Mouse (Mus musculus) adrenal gland (tissue): Measurements from ENCODE around the gene Scrn2.

Experiments
- intact Hi-C: fragments of 180-260 bp; cut with DNase I; formaldehyde crosslinking; loops from one replicate; pipeline ENCODE4 v1.15.1; 2025
- microRNA-seq, 2 experiments: library from miRNA; unstranded; fragments of <30 nt; microRNA quantifications; one replicate each; pipeline ENCODE4; 2019

The Scrn2 gene

DNA sequence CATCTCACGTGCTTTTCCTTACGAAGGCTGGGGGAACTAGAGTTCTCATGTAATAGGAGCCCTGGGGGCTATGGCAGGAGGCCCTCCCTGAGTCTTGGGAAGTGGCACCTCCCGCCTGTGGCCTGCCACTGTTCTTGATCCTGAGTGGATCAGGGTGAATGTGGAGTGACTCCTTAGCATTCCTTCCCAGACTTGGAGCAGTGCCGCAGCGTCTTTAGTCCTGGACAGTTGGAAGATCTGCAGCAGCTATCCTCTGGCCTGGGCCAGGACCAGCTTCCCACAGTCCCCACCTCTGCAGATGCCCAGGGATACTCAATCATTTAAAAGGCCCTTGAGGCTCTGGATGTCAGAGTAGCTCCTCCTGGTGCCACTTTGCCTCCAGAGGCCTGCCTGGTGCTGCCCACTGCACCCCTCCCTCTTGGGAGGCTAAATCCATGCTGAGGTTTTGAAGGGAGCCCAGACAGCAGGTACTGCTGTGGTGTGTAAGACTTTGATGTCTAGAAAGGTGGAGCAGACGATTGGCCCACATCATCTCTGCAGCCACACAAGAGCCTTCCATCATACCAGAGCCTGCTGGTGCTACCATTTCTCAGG lies 19.9 kb downstream of the Scrn2 start:
- intact Hi-C loops: no loop called here

DNA sequence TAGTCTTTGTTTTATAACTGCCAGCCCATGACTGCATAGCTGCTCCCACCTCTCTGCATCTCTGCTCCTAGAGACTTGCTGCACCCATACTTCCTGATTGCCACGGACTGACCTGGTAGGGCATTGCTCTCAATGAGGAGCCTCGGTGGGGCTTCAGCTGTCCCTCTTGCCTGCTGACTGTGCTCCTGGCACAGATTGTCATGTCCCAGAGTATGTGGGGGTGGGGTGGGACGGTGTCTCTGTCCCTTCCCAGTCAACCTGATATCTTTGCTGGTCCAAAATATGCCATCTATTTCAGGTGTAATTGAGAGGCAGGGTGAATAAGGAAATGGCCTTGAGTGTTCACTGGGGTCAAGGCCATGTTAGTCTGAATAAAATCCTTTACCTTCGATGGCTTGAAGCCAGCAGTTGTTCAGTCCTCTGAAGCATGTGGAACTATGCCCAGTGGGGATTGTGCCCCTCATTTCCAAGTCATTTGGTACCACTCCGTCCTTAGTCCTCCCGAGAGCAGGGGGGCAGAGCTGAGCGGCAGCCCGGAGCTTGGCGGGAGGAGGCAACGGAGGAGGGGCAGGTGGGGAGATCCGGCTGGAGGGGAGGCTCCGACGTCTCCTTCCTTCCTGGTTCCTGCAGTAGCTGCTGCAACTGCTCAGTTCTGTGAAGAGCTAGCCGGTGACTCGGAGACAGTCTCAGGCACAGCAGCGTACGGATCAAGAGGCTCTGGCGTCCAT lies 20.6 kb downstream of the Scrn2 start, which contains the start of gene Osbpl7:
TSS of gene Osbpl7 (plus strand) at position 413 of the 728 bp plus-strand sequence.
- intact Hi-C loops: no loop called here

DNA sequence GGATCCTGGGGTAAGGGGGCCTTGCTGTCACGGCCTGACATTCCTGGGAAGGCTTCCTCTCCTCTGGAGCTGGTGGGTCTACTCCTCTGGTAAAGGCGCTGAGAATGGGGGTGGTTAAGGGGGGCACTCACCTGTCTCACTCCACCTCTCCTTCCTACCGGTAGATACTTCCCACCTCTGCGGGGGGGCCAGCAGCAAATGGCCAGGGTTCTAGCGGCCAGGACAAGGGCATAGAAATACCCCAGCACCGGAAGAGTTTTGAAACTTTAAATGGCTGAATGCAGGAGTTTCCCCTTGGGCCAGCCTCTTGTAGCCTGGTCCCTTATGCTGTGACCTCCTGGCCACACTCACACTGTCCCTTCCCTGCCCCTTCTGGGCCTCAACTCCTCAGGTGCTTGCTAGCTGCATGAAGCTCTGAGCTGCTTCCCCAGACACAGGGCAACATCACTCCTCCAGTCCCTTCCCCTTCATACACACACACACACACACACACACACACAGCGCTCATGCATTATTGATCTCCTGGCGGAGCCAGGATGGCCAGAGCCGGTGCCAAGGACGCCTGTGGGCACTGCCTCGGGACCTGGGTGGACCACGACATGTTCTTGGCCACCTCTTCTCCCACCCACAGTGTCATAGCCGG lies 21.3 kb downstream of the Scrn2 start:
- intact Hi-C loops: no loop called here

DNA sequence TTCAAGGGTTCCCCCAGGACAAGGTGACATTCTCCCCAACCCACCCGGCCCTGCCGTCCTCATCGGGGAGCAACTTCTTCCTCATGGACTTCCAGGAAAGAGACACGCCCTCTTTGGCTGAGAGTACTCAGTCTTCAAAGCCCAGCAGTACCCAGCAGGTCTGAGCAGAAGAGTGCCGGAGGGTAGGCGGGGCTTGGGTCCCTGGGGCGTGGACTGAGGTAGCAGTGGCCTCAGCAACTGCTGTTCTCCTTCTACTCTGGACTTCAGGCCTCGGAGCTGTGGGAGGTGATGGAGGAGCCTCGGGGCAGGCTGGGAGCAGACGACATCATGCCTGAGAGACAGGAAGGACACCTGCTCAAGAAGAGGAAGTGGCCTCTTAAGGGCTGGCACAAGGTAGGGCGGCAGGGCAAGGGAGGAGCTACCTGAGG lies 22.5 kb downstream of the Scrn2 start:
- intact Hi-C loops: no loop called here

DNA sequence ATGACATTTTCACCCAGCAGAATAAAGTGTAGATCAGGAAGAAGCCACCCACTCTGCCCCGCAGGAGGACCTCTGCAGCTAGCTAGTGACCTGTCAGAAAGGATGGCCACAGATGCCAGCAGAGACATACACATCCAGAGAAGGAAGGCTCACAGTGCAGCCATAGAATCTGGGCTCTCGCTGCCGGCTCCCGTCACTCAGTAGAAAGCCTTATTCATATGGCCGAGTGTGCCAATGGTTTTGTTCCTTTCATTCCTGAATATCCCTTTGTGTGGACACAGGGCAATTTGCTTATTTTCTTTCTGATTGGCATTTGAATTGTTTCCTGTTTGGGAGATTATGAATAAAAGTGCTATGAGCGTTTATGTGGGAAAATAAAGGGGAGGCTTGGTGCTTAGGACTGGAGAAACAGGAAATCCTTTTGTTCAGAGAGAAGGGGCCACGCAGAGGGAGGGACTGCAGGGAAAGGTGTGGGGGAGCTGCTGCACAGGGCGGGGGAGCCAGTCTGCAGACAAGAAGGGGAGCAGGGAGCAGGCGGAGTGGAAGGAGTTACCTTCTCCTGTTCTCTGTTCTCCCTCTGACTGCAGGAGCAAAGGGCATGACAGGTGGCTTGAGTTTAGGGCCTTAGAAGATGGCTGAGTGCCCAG lies 33.7 kb downstream of the Scrn2 start:
- intact Hi-C loops: no loop called here

DNA sequence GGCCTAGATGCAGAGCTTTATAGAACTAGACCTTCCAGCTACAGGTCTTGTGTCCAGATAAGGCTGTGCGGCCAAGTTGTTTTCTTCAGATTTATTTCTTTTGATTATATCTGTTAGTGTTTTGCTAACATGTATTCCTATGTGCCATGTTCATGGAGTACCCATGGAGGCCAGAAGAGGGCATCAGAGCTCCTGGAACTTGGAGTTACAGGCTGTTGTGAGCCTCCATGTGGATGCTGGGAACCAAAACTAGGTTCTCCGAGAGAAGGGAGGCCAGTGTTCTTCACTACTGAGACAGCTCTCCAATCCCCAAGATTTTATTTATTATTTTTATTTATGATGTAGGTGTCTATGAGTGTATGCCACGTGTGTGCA lies 34.2 kb downstream of the Scrn2 start:
- intact Hi-C loops: no loop called here

DNA sequence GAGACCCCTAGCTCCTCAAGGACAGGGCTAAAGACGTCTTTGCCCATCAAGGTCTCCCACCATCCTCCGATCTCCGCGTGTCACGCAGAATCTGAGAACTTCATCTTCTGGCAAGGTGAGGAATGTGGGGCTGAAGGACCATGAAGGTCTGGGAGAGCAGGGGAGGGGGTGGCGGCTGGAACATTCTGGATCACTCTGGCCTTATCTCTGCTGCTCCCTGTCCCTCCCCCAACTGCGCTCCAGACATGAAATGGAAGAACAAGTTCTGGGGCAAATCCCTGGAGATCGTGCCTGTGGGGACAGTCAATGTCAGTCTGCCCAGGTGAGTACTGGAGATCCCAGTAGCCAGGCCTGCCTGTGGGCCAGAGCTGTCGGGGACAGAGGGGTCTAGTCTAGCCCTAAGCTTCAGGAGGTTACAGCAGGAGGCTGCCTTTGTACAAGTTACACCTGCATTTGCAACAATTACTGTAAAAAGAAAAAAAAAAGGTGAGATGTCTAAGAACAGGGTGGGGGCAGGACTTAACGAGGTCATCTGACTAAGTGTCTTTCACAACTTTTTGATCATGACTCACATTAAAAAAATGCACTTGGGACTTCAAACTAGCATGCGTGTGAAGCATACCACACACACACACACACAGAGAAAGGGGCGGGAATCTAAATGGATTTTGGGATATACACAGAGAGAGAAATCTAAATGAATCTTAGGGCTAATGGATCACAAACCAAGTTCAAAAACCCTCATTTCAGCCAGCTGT lies 36.0 kb downstream of the Scrn2 start:
- intact Hi-C loops: no loop called here

DNA sequence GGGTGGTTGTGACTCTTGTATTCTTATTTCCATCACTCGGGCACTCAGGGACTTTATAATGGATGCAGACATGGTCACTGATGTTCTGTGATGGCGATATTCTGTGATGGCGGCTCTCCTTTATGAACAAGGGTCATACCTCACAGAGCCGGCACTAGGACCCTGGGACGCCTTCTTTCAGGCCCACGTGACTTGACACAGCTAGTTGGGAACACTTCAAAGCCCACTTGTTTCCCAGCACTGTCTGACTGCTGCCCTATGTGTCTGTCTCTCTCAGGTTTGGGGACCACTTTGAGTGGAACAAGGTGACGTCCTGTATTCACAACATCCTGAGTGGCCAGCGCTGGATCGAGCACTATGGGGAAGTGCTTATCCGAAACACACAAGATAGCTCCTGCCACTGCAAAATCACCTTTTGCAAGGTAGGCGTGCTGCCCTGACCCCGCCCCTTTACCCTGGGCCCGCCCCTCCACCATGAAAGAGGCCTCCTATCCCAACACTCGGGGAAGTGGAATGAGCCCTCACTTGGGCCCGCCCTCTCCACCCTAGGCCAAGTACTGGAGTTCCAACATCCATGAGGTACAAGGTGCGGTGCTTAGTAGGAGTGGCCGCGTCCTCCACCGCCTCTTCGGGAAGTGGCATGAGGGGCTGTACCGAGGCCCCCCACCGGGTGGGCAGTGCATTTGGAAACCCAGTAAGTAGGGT lies 37.1 kb downstream of the Scrn2 start:
- intact Hi-C loops: no loop called here

DNA sequence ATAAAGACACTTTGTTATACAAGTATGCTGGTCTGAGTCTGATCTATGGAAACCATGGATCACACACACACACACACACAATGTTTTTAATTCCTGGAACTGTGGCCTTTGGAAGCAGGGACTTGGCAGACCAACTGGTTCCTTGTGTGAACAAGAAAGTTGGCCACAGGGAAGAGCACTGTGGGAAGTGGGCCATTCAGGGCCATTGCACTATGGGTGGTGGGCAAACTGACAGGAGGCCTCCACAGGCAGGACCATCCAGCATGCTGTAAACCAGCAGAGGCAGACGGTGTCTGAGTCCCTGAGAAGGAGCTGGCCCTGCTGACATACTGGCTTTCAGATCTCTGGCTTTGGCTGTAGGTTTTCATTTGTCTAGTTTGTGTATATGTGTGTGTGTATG lies 39.6 kb downstream of the Scrn2 start:
- intact Hi-C loops: no loop called here

DNA sequence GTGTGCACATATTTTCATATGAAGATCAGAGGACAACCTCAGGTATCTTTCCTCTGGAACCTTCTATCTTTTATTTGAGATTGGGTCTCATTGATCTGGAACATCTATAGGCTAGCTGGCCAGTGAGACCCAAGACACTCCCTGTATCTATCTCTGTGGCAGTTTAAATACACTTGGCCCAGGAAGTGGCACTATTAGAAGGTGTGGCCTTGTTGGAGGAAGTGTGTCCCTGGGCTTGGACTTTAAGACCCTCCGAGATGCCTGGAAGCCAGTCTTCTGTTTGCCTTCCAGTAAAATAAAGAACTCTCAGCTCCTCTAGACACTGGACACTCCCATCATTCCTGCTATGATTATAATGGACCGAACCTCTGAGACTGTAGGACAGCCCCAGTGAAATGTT lies 40.0 kb downstream of the Scrn2 start:
- intact Hi-C loops: no loop called here

DNA sequence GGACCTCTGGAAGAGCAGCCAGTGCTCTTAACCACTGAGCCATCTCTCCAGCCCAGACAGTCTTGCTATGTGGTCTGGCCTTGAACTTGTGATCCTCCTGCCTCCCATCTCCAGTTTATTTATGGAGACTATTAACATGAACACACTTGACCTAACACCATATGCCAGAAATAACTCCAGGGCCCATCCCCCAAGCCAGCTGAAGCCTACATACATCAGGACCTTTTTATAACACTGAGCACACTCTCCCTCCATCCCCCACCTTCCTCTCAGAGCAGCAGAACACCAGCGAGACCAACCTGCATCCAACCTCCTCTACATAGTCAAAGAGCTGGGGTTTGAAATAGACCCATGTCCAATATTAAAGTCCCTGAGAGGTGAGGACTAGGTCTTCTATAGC lies 41.4 kb downstream of the Scrn2 start:
- intact Hi-C loops: no loop called here

DNA sequence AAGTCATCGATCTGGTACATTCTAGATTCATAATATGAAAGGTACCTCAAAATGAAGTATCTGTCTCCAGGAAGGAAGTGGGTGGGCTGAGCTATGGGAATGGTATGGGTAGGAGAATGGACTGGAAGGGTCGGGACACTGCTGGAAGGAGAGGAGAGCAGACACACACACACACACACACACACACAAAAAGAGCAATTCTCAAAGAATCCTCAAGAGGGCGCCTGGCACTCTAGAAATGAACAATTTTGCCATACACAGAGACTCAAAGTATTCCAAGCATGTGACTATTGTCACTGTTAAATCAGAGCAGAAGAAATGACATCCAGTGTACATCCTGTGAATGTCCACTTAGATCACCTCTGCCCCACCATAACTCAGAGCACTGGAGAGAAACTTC lies 42.8 kb downstream of the Scrn2 start:
- intact Hi-C loops: no loop called here

DNA sequence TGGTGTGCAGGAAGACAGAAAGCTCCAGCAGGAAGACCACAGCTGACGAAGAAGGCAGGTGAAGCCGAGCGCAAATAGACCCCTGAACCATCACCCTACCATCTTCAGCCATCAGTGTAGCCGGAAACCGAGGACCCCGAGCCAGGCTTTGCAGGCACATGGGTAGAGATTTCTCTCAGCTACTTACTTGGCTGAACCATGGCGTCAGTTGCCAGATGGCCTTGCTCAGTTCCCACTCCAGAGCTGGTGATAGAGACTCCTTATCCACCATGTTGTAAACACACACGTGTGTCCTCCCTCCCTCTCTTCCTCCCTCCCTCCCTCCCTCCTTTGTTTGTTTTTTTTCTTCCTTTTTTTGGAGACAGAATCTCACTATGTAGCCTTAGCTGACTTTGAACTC lies 44.5 kb downstream of the Scrn2 start:
- intact Hi-C loops: no loop called here

DNA sequence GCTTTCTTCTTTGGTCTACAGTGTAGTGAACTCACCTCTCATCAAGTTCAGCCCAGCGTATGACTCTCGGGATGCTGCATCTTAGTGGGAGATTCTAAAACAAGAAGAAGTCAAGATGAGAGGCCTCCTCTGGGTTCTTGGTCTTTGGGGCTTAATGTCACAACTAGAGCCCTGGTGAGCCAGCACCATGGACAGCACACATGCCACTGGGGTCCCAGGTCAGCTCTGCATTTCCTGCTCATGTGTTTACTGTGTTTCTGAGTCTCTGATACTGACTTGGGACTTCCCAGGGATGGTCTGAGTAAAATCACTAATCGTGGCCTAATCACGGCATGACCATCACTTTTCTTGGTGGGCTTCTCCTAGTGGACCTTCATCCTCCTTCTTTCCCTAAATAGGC lies 49.0 kb downstream of the Scrn2 start:
- intact Hi-C loops: no loop called here

DNA sequence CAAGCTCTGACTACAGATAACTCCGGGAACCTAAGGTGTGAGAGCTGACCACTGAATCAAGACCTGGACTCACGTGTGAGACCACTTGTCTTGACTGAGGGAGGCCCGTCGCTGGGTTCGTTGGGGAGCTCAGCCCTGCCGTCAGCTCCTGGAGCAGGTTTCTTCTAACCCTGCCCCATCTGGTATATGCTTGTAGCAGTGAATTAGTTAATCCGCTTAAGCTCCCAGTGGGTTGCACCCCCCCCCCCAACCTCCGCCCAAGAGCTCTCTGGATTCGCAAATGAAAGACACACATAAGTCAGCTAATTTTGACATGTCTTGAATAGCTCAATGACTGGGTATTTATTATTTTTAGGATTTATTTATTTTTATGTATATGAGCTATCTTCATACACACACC lies 50.6 kb downstream of the Scrn2 start:
- intact Hi-C loops: no loop called here

DNA sequence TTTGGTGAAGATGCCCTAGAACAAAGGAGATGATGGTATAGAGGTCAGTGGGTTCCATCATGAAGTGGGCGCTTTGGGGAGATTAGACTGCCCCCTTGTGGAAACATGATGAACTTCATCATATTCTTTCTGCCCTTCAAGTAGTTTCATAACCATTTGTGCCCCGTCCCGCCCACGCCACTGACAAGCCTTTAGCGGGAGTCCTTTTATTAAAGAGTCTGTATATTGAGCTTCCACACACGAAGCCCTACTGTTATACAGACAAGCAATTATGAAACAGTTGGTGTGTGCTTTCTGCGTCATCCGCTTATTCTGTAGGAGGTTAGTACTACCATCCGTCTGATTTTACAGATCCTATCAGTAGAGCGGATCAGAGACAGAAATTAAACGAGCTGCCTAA lies 53.2 kb downstream of the Scrn2 start:
- intact Hi-C loops: no loop called here

Small RNAs within 50 kb of the gene (microRNA-seq; reads per million reads assigned to microRNA genes)
- gene Mir8103: 0.12 to 1.1 reads per million in 2 experiments
